Mouse (Mus musculus) limb, embryonic 12.5 days (tissue): Measurements from ENCODE around the gene Rabgap1l. TPM values are rescaled to one million over a fixed set of nuclear protein-coding genes. Genes with fewer than 3 reads are reported as not detected.

Experiments
- ATAC-seq: fragments of 200-750 bp; cut with Nextera tagmentation; 2 replicates; pipeline ENCODE4 v1.8.0; 2017; ENCODE audit warnings: low read depth, moderate TSS enrichment; ENCODE audit not compliant: insufficient number of reproducible peaks, insufficient read depth, low FRiP score, low TSS enrichment
- H3K27ac ChIP-seq: fragments of 300-500 bp; sonication (generic); 2 replicates; pipeline ENCODE4 v1.5.1; 2016; ENCODE audit warnings: mild to moderate bottlenecking, moderate library complexity
- H3K27me3 ChIP-seq: fragments of 300-500 bp; sonication (generic); 2 replicates; pipeline ENCODE4 v1.6.1; 2016; ENCODE audit warnings: mild to moderate bottlenecking, moderate library complexity
- H3K36me3 ChIP-seq: fragments of 300-500 bp; sonication (generic); 2 replicates; pipeline ENCODE4 v1.6.1; 2016; ENCODE audit warnings: mild to moderate bottlenecking, moderate library complexity
- H3K4me1 ChIP-seq: fragments of 300-500 bp; sonication (generic); replicated peaks from 2 replicates; pipeline ENCODE4 v1.6.1; 2016
- H3K4me2 ChIP-seq: fragments of 300-500 bp; sonication (generic); 2 replicates; pipeline ENCODE4 v1.6.1; 2016; ENCODE audit warnings: mild to moderate bottlenecking, moderate library complexity
- H3K4me3 ChIP-seq: fragments of 300-500 bp; sonication (generic); replicated peaks from 2 replicates; pipeline ENCODE4 v1.5.1; 2016; ENCODE audit warnings: mild to moderate bottlenecking
- H3K9ac ChIP-seq: fragments of 300-500 bp; sonication (generic); replicated peaks from 2 replicates; pipeline ENCODE4 v1.6.1; 2016; ENCODE audit warnings: mild to moderate bottlenecking, moderate library complexity
- H3K9me3 ChIP-seq: fragments of 300-500 bp; sonication (generic); 2 replicates; pipeline ENCODE4 v1.6.1; 2016; ENCODE audit warnings: mild to moderate bottlenecking, moderate library complexity
- WGBS: fragments of 180-500 bp; shearing (Covaris S2); methylation state at CpG from one replicate; pipeline ENCODE4 v1.1.7; 2016; 5-methylcytosine and 5-hydroxymethylcytosine counted together
- polyA plus RNA-seq: library from polyadenylated mRNA; unstranded; fragments of >200 nt; fragmentation: Nextera tagmentation; extraction: Ambion mirVana; gene quantifications from 2 replicates; pipeline ENCODE4 v1.2.1, GENCODE M21; 2016

Rabgap1l gene
- polyA plus RNA-seq = 17.3 and 19.4 TPM in 2 replicates

GRCm38 (mm10) chr1:160792686-160793355 lies at the start of gene Rabgap1l:
Gene Rabgap1l (minus strand): TSS chr1:160793211.
- Histone ChIP-seq H3K4me1 (peaks cover 10% of the 10 kb centered on the region; the same call in 1 of the 2 replicates), H3K27me3 (no peaks in the 10 kb centered on the region), H3K9ac (peak within 1 kb of the TSS; percentile 91), H3K4me3 (peak within 1 kb of the TSS; percentile 89), H3K4me2 (peak within 1 kb of the TSS; percentile 96), H3K36me3 (no peaks in the 10 kb centered on the region), H3K9me3 (no peaks in the 10 kb centered on the region; the same call in 1 of the 2 replicates), H3K27ac (peak within 1 kb of the TSS; percentile 80)
- WGBS = under 1% methylated on average over 59 of the region's 67 CpGs
- peak; percentile 96 for ATAC-seq

- H3K9ac ChIP-seq = no peak overlapping the region
- H3K9me3 ChIP-seq = no peaks in the 10 kb centered on the region
- H3K27ac ChIP-seq = no peak overlapping the region
- WGBS = 89% methylated on average over 10 of the region's 10 CpGs
- no peaks in the 10 kb centered on the region for H3K4me1 ChIP-seq
- H3K36me3 ChIP-seq = no peaks in the 10 kb centered on the region
- H3K27me3 ChIP-seq = no peaks in the 10 kb centered on the region
- no peak overlapping the region for H3K4me2 ChIP-seq
- ATAC-seq = no peak
- H3K4me3 ChIP-seq = no peak overlapping the region
Measured at GRCm38 (mm10) chr1:160842567-160842966, 49.6 kb upstream of the Rabgap1l start.

GRCm38 (mm10) chr1:160840618-160841017 lies 47.6 kb upstream of the Rabgap1l start:
- Histone ChIP-seq H3K9ac (no peak overlapping the region), H3K36me3 (no peaks in the 10 kb centered on the region), H3K4me1 (no peaks in the 10 kb centered on the region), H3K27ac (no peak overlapping the region), H3K4me3 (no peak overlapping the region), H3K9me3 (no peaks in the 10 kb centered on the region), H3K27me3 (no peaks in the 10 kb centered on the region), H3K4me2 (no peak overlapping the region)
- 53% methylated on average over 5 of the region's 5 CpGs for WGBS
- no peak for ATAC-seq

GRCm38 (mm10) chr1:160839095-160839494 lies 46.1 kb upstream of the Rabgap1l start:
- WGBS = 75% methylated on average over 4 of the region's 4 CpGs

GRCm38 (mm10) chr1:160834446-160834845 lies 41.4 kb upstream of the Rabgap1l start:
- no peaks in the 10 kb centered on the region for H3K27me3 ChIP-seq
- no peak overlapping the region for H3K4me2 ChIP-seq
- no peak overlapping the region for H3K27ac ChIP-seq
- no peaks in the 10 kb centered on the region for H3K4me1 ChIP-seq
- no peaks in the 10 kb centered on the region for H3K9me3 ChIP-seq
- H3K9ac ChIP-seq = no peak overlapping the region
- no peak for ATAC-seq
- H3K4me3 ChIP-seq = no peak overlapping the region
- no peaks in the 10 kb centered on the region for H3K36me3 ChIP-seq
- 84% methylated on average over 1 of the region's 1 CpGs for WGBS

More at GRCm38 (mm10) chr1:160839095-160839494, 46.1 kb upstream of the Rabgap1l start:
- ATAC-seq = no peak
- H3K9ac ChIP-seq = no peak overlapping the region
- no peak overlapping the region for H3K4me3 ChIP-seq
- no peaks in the 10 kb centered on the region for H3K27me3 ChIP-seq
- no peaks in the 10 kb centered on the region for H3K4me1 ChIP-seq
- no peaks in the 10 kb centered on the region for H3K9me3 ChIP-seq
- no peak overlapping the region for H3K4me2 ChIP-seq
- no peaks in the 10 kb centered on the region for H3K36me3 ChIP-seq
- H3K27ac ChIP-seq = no peak overlapping the region

GRCm38 (mm10) chr1:160832267-160833021 lies 39.4 kb upstream of the Rabgap1l start:
- H3K36me3 ChIP-seq = no peaks in the 10 kb centered on the region
- H3K9me3 ChIP-seq = no peaks in the 10 kb centered on the region
- no peak overlapping the region for H3K9ac ChIP-seq
- no peaks in the 10 kb centered on the region for H3K4me1 ChIP-seq
- no peak overlapping the region for H3K27ac ChIP-seq
- ATAC-seq = no peak
- no peak overlapping the region for H3K4me3 ChIP-seq
- H3K4me2 ChIP-seq = no peak overlapping the region
- WGBS = 89% methylated on average over 9 of the region's 9 CpGs
- H3K27me3 ChIP-seq = no peaks in the 10 kb centered on the region

- Histone ChIP-seq H3K9me3 (no peaks in the 10 kb centered on the region), H3K9ac (no peak overlapping the region), H3K27me3 (no peaks in the 10 kb centered on the region), H3K4me3 (no peak overlapping the region), H3K4me2 (no peak overlapping the region), H3K27ac (no peak overlapping the region), H3K36me3 (no peaks in the 10 kb centered on the region), H3K4me1 (no peaks in the 10 kb centered on the region)
- ATAC-seq = no peak
- WGBS = 89% methylated on average over 8 of the region's 8 CpGs
Measured at GRCm38 (mm10) chr1:160830608-160831498, 37.8 kb upstream of the Rabgap1l start.

GRCm38 (mm10) chr1:160825441-160825856 lies 32.4 kb upstream of the Rabgap1l start:
- Histone ChIP-seq H3K9ac (no peak overlapping the region), H3K4me3 (no peak overlapping the region), H3K4me1 (no peaks in the 10 kb centered on the region), H3K4me2 (no peak overlapping the region), H3K27me3 (no peaks in the 10 kb centered on the region), H3K36me3 (no peaks in the 10 kb centered on the region), H3K27ac (no peak overlapping the region), H3K9me3 (no peaks in the 10 kb centered on the region)
- ATAC-seq = no peak
- 63% methylated on average over 3 of the region's 3 CpGs for WGBS

GRCm38 (mm10) chr1:160823638-160824037 lies 30.6 kb upstream of the Rabgap1l start:
- H3K27me3 ChIP-seq = no peaks in the 10 kb centered on the region
- 97% methylated on average over 3 of the region's 3 CpGs for WGBS

GRCm38 (mm10) chr1:160814198-160814597 lies 21.2 kb upstream of the Rabgap1l start:
- H3K9ac ChIP-seq = no peak overlapping the region
- no peaks in the 10 kb centered on the region for H3K36me3 ChIP-seq
- 88% methylated on average over 5 of the region's 5 CpGs for WGBS
- no peak overlapping the region for H3K27ac ChIP-seq
- H3K4me1 ChIP-seq = no peaks in the 10 kb centered on the region
- no peaks in the 10 kb centered on the region for H3K9me3 ChIP-seq
- no peaks in the 10 kb centered on the region for H3K27me3 ChIP-seq
- H3K4me2 ChIP-seq = no peak overlapping the region
- ATAC-seq = no peak
- H3K4me3 ChIP-seq = no peak overlapping the region

More at GRCm38 (mm10) chr1:160823638-160824037, 30.6 kb upstream of the Rabgap1l start:
- Histone ChIP-seq H3K4me1 (no peaks in the 10 kb centered on the region), H3K36me3 (no peaks in the 10 kb centered on the region), H3K4me3 (no peak overlapping the region), H3K9ac (no peak overlapping the region), H3K9me3 (no peaks in the 10 kb centered on the region), H3K4me2 (no peak overlapping the region), H3K27ac (no peak overlapping the region)
- no peak for ATAC-seq

GRCm38 (mm10) chr1:160812428-160812827 lies 19.4 kb upstream of the Rabgap1l start:
- Histone ChIP-seq H3K4me2 (no peak overlapping the region), H3K4me1 (no peaks in the 10 kb centered on the region), H3K36me3 (no peaks in the 10 kb centered on the region), H3K9me3 (no peaks in the 10 kb centered on the region), H3K27ac (no peak overlapping the region), H3K9ac (no peak overlapping the region), H3K27me3 (no peaks in the 10 kb centered on the region), H3K4me3 (no peak overlapping the region)
- no peak for ATAC-seq
